Mouse (Mus musculus): ENCODE results near the gene Zfp646.

- TF ChIP-seq POLR2A (IDR thresholded peaks at IDR 0.05; ENCODE audit: low read depth, low read length), result no peak
- TF ChIP-seq CHD1 (IDR thresholded peaks at IDR 0.05; ENCODE audit: low read depth, low read length), result no peak
- no peak for TF ChIP-seq CTCF (conservative IDR thresholded peaks at IDR 0.05 in 1 of 2, IDR thresholded peaks at IDR 0.05 in 1 of 2; ENCODE audit: low read depth in 2 of 2, low read length in 2 of 2)
- no peak for TF ChIP-seq SIN3A (IDR thresholded peaks at IDR 0.05; ENCODE audit: low read length)
- no peak for TF ChIP-seq EP300 (IDR thresholded peaks at IDR 0.05; ENCODE audit: low read length)
- TF ChIP-seq BHLHE40 (IDR thresholded peaks at IDR 0.05; ENCODE audit: low read depth, low read length), result no peak
- TF ChIP-seq JUND (conservative IDR thresholded peaks at IDR 0.05; ENCODE audit: low read depth, low read length), result no peak
- no peak for TF ChIP-seq ETS1 (conservative IDR thresholded peaks at IDR 0.05; ENCODE audit: low read depth, low read length)
- no peak for TF ChIP-seq E2F4 (IDR thresholded peaks at IDR 0.05; ENCODE audit: insufficient replicate concordance, low read depth, low read length)
- TF ChIP-seq GABPA (IDR thresholded peaks at IDR 0.05; ENCODE audit: insufficient replicate concordance, low read depth, low read length), result no peak
Observed at GRCm38 (mm10) chr7:127912938-127913337, 36.9 kb downstream of the Zfp646 start.

All from CH12.LX (cell line).